Mouse (Mus musculus) liver, postnatal 0 days (tissue): ENCODE data around the gene Rhbg.

Experiments used
- CTCF ChIP-seq: sonication (generic); IDR thresholded peaks from 2 replicates; pipeline ENCODE4 v1.5.1; 2016; ENCODE audit warnings: antibody characterized with exemption, low read depth
- EP300 ChIP-seq: IDR thresholded peaks from 2 replicates; pipeline ENCODE4 v1.6.1; 2016; ENCODE audit warnings: antibody characterized with exemption, low read depth, mild to moderate bottlenecking

- TF ChIP-seq CTCF (no peak), EP300 (no peak)
Observed at GRCm38 (mm10) chr3:88212356-88212755, 42.2 kb downstream of the Rhbg start.
